Mouse (Mus musculus): ENCODE results near the gene Flad1. TPM values are rescaled to one million over a fixed set of nuclear protein-coding genes. Genes with fewer than 3 reads are reported as not detected.
A peak's percentile ranks its signal among the peaks of the same experiment; 100 is the strongest.

The Flad1 gene
- 22.2 and 26.1 TPM in 2 replicates for polyA plus RNA-seq (2016; fragmentation: Nextera tagmentation; extraction: Ambion mirVana)

DNA sequence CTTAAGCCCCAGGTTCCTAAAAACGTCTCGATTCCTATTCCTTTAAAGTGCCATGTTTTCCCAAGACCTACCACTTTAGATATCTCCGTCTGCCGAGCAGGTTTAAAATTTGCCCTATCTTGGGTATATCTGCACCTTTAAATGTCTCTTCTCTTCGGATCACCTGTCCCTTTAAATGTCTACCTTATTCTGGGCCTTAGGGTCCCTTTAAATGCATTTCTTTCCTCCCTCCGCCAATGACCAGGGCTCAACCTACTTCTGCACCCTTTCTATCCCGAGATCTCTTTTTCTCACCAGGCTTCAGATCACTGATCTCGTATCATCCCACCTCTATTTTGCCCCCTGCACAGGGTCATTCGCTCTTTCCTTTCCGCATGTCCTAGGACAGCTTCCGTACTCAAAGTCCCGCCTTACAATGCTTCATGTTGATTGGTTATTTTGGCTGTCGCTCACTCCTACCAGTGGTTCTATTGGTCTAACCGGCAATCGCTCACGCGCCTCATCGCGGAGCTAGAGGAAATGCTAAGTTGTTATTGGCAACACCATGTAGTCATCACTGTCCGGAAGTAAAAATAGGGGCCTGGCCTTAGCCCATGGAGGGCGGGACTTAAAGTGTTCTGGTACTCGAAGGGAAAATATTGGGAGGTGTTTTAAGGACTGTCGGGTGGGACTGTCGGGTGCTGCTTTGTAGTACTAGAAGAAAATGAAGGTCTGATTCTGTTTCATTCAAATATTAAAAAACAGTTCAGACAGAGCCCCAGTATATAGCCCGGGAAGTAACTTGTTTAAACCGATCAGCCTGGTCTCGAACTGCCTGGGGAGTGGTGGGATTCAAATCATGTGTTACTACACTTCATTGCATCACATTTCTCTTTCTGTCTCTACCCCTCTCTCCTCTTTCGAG, at the start of gene Flad1:
Gene Flad1 (minus strand): TSS at position 381 of the 904 bp plus-strand sequence.
- DNase-seq (ENCODE audit: low spot score) = peak; percentile 94
- peak within 1 kb of the TSS; percentile 67 for H3K27ac ChIP-seq
- peaks cover 57% of the 10 kb centered on the region for H3K36me3 ChIP-seq
- 8% methylated on average over 28 of the region's 28 CpGs for WGBS
- H3K4me1 ChIP-seq = peaks cover 15% of the 10 kb centered on the region
- H3K4me3 ChIP-seq = peak within 1 kb of the TSS; percentile 60
- H3K27me3 ChIP-seq (ENCODE audit: low read depth, poor library complexity, severe bottlenecking) = no peaks in the 10 kb centered on the region
- H3K9me3 ChIP-seq (replicated peaks) = no peaks in the 10 kb centered on the region

DNA sequence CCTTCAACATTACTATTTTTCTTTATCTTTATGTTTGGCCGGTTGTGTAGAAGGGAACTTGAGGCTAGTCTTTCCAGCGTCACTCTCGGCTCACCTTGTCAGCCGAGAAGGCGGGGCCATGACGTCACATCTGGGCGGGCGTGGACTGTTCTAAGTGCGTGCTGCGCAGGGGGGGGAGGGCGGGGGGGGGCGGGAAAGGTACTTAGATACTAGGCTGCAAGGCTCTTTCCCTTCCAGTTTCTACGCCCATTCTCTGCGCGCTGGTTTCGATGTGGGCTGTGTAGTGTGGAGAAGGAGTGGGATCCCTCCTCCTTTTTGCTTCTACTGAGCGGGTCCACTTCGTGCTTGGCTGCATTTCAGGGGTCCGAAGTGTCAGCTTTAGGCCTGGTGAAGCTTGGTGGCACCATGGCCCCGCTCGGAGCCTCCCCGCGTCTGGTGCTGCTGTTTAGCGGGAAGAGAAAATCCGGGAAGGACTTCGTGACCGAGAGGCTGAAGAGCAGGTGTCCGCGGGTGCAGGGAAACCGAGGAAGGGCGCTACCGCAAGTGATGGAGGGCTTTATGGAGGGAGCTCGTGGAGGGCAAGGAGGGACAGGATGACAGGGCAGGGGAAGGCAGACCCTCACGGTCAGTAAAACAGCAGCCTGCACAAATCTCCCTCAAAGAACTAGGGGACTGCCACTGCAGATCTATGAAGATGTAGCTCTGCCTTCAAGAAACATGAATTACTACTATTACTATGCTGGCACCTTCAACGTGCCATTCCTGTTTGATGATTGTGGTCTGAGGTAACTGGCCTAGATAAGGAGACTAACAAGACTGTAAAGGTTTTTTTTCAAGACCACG, 47.5 kb upstream of the Flad1 start:
- Histone ChIP-seq H3K36me3 (peaks cover 8% of the 10 kb centered on the region), H3K4me1 (peaks cover 29% of the 10 kb centered on the region), H3K4me3 (peak overlapping the region; percentile 57), H3K27me3 (ENCODE audit: low read depth, poor library complexity, severe bottlenecking) (no peaks in the 10 kb centered on the region), H3K27ac (peak overlapping the region; percentile 90), H3K9me3 (replicated peaks) (no peaks in the 10 kb centered on the region)
- DNase-seq (ENCODE audit: low spot score) = peak; percentile 96
- under 1% methylated on average over 36 of the region's 36 CpGs for WGBS

- peak overlapping the region; percentile 90 for H3K27ac ChIP-seq
- H3K4me1 ChIP-seq = peaks cover 29% of the 10 kb centered on the region
- peaks cover 8% of the 10 kb centered on the region for H3K36me3 ChIP-seq
- H3K27me3 ChIP-seq (ENCODE audit: low read depth, poor library complexity, severe bottlenecking) = no peaks in the 10 kb centered on the region
- WGBS = 57% methylated on average over 13 of the region's 13 CpGs
- H3K9me3 ChIP-seq (replicated peaks) = no peaks in the 10 kb centered on the region
- H3K4me3 ChIP-seq = peak overlapping the region; percentile 57
- DNase-seq (ENCODE audit: low spot score) = no peak
These were observed 46.8 kb upstream of the Flad1 start for GRCm38 (mm10) chr3:89458372-89458964.

DNA sequence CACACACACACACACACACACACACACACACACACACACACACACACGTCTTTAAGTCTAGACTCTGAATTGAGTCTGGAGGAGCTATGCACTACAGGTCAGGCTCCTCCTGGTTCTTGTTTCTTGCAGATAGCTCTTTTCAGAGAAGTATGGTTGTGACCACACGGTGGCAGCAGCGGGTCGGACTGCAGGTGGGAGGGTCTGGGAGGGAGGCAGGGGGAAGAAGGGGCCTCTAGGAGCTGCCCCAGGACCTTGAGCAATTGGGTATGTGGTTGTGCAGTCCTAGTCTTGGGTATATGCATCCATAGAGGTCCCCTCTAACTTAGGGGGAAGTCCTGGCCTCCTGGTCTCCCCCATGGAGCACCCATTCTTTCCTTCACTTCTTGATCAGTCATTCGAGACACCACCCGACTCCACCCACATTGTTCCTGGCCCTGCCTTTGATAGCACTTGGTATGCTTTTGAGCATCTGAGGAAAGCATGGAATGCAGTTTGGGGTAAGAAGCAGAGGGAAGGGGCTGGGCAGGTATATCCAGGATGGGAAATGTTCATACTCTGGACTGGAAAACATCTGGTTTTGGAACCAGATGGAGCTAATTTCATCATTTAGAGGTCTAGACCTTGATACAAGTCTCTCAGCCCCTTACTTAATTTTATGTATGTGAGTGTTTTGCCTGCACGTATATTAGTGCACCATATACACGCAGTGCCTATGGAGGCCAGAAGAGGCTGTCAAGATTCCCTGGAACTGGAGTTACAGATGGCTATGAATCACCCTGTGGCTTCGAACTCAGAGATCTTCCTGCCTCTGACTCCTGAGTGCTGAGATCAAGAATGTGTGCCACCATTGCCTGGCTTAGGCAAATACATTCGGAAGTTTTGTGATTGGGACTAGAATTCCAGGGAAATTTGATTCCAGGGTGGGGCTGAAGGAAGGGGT, 45.3 kb upstream of the Flad1 start:
- Histone ChIP-seq H3K4me1 (peaks cover 31% of the 10 kb centered on the region), H3K36me3 (peaks cover 5% of the 10 kb centered on the region), H3K4me3 (no peak overlapping the region), H3K27ac (no peak overlapping the region), H3K27me3 (ENCODE audit: low read depth, poor library complexity, severe bottlenecking) (no peaks in the 10 kb centered on the region), H3K9me3 (replicated peaks) (no peaks in the 10 kb centered on the region)
- WGBS = 45% methylated on average over 10 of the region's 10 CpGs
- DNase-seq (ENCODE audit: low spot score) = peak; percentile 87

GRCm38 (mm10) chr3:89455786-89456285, 44.2 kb upstream of the Flad1 start:
- no peaks in the 10 kb centered on the region for H3K9me3 ChIP-seq (replicated peaks)
- WGBS = 69% methylated on average over 1 of the region's 1 CpGs
- H3K27ac ChIP-seq = no peak overlapping the region
- no peak for DNase-seq (ENCODE audit: low spot score)
- H3K4me3 ChIP-seq = no peak overlapping the region
- no peaks in the 10 kb centered on the region; the same call in 1 of the 2 replicates for H3K36me3 ChIP-seq
- H3K4me1 ChIP-seq = peaks cover 41% of the 10 kb centered on the region
- H3K27me3 ChIP-seq (ENCODE audit: low read depth, poor library complexity, severe bottlenecking) = no peaks in the 10 kb centered on the region

DNA sequence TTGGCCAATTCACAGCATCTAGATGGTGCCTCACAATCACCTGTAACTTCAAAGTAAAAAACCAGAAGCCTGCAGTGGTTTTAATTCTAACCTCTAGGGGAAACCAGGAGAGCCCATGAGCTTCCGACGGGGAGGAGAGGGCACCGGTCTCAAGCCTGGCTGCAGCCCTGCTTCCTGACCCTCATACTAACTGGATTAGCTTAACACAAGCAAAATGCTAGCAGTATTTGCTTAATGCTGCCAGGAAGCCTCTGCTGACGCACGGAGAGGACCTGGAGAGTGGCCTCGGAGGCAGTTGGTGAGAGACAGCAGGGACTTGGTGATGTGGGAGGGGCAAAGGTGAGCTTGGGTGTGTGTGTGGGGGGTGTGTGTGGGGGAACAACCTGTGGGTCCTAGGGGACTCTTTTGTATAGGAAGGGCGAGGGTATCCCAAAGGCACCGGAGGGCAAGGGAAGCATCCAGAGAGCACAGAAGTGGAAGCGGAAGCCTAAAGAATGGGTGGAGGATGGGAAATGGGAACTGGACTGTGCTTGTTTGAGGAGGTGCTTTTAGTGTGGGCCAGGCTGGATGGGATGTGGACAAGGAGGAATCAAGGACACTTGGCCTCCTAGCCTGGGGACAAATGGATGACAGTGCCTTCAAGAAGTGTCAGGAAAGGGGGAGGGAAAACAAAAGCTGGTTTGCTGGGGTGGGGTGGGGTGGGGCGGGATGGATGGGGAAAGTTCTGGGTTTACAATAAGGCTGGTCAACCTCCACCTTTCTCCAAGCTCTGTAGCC, 42.9 kb upstream of the Flad1 start, which contains the start of gene Pmvk:
Gene Pmvk (plus strand): TSS at position 141 of the 777 bp plus-strand sequence.
- Histone ChIP-seq H3K36me3 (0 out of 2 replicates have a peak, but pooled peaks cover 2% of the 10 kb centered on the region), H3K27ac (0 out of 2 replicates have a peak within 1 kb of the TSS, but pooled peaks have one; percentile 26), H3K4me3 (no peak within 1 kb of the TSS), H3K27me3 (ENCODE audit: low read depth, poor library complexity, severe bottlenecking) (no peaks in the 10 kb centered on the region), H3K9me3 (replicated peaks) (no peaks in the 10 kb centered on the region), H3K4me1 (peaks cover 35% of the 10 kb centered on the region)
- no peak for DNase-seq (ENCODE audit: low spot score)
- WGBS = 54% methylated on average over 10 of the region's 10 CpGs

DNA sequence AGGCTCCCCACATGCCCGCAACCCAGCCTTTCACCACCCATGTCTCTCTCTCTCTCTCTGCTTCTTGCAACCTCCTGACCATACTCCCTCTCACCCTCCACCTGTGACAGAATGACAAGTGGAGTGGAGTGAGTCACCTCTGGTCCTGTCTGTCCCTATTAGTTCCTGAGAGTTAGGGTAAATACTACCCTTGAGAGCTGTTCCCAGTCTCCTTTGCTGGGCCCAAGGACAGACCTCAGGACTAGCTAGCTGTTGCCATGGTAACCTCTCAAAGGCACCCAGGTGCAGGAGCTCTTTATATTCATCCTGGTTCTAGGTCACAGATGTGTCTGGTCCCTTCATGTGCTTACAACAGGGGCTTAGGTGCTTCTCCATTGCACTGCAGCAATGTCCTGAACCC, 40.2 kb upstream of the Flad1 start:
- Histone ChIP-seq H3K4me1 (peaks cover 25% of the 10 kb centered on the region), H3K27me3 (ENCODE audit: low read depth, poor library complexity, severe bottlenecking) (no peaks in the 10 kb centered on the region), H3K36me3 (peaks cover 10% of the 10 kb centered on the region), H3K27ac (no peak overlapping the region), H3K9me3 (replicated peaks) (no peaks in the 10 kb centered on the region), H3K4me3 (no peak overlapping the region)
- DNase-seq (ENCODE audit: low spot score) = no peak
- WGBS = 96% methylated on average over 1 of the region's 1 CpGs

DNA sequence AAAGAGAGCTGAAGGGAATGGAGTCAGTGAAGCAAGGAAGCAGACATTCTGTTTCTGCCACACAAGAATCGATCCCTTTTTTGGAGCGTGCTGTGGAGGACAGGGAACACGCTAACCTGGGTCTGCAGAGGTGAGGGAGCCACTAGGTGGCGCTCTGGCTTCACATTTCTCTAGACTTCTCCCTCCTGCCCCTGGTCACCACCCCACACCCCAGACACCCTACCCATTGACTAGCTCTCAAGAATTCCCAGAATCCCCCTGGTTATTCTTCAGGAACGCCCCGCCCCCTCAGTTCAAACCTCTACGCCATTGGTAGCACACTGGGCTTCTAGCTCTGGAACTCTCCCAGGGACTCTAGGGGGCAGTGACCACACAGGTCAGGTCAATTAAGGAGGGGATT, 37.9 kb upstream of the Flad1 start:
- Histone ChIP-seq H3K4me1 (peaks cover 20% of the 10 kb centered on the region), H3K4me3 (no peak overlapping the region), H3K27me3 (ENCODE audit: low read depth, poor library complexity, severe bottlenecking) (no peaks in the 10 kb centered on the region), H3K36me3 (peaks cover 27% of the 10 kb centered on the region), H3K27ac (no peak overlapping the region), H3K9me3 (replicated peaks) (no peaks in the 10 kb centered on the region)
- DNase-seq (ENCODE audit: low spot score) = peak; percentile 75
- 50% methylated on average over 7 of the region's 7 CpGs for whole genome bisulfite sequencing

GRCm38 (mm10) chr3:89448720-89449537, 37.3 kb upstream of the Flad1 start:
- H3K4me3 ChIP-seq = no peak overlapping the region
- H3K4me1 ChIP-seq = peaks cover 17% of the 10 kb centered on the region
- peaks cover 27% of the 10 kb centered on the region for H3K36me3 ChIP-seq
- 70% methylated on average over 13 of the region's 13 CpGs for WGBS
- no peaks in the 10 kb centered on the region for H3K27me3 ChIP-seq (ENCODE audit: low read depth, poor library complexity, severe bottlenecking)
- H3K9me3 ChIP-seq (replicated peaks) = no peaks in the 10 kb centered on the region
- DNase-seq (ENCODE audit: low spot score) = no peak
- H3K27ac ChIP-seq = 0 out of 2 replicates have a peak overlapping the region, but pooled peaks have one; percentile 26

- no peak overlapping the region for H3K4me3 ChIP-seq
- H3K9me3 ChIP-seq (replicated peaks) = no peaks in the 10 kb centered on the region
- no peak for DNase-seq (ENCODE audit: low spot score)
- no peaks in the 10 kb centered on the region for H3K27me3 ChIP-seq (ENCODE audit: low read depth, poor library complexity, severe bottlenecking)
- 93% methylated on average over 2 of the region's 2 CpGs for WGBS
- H3K36me3 ChIP-seq = peaks cover 17% of the 10 kb centered on the region
- no peak overlapping the region for H3K27ac ChIP-seq
- peaks cover 26% of the 10 kb centered on the region for H3K4me1 ChIP-seq
These were observed 29.0 kb upstream of the Flad1 start for GRCm38 (mm10) chr3:89440691-89441090.
